Mouse (Mus musculus): ENCODE measurements around the gene Atcay. TPM values are rescaled to one million over a fixed set of nuclear protein-coding genes. Genes with fewer than 3 reads are reported as not detected.
A peak's percentile ranks its signal among the peaks of the same experiment; 100 is the strongest.

The Atcay gene
- polyA plus RNA-seq, 1 experiment from 2014 or later, result 1.1 TPM

GRCm38 (mm10) chr10:81245166-81245565, 14.5 kb upstream of the Atcay start:
- Histone ChIP-seq H3K4me1 (replicated peaks; ENCODE audit: control insufficient read depth, insufficient read depth, low read length) (peaks cover 5% of the 10 kb centered on the region), H3K9ac (ENCODE audit: low read depth, low read length) (no peak overlapping the region), H3K4me2 (replicated peaks; ENCODE audit: low read depth) (no peak overlapping the region), H3K9me3 (ENCODE audit: control insufficient read depth) (no peaks in the 10 kb centered on the region), H3K4me3 (ENCODE audit: low read depth, low read length) (no peak overlapping the region), H3K27me3 (replicated peaks; ENCODE audit: control insufficient read depth, insufficient read depth, low read length) (0 out of 2 replicates have a peak, but pooled peaks cover 6% of the 10 kb centered on the region), H3K27ac (ENCODE audit: low read depth, low read length) (no peak overlapping the region), H3K36me3 (ENCODE audit: control insufficient read depth, insufficient read depth) (no peaks in the 10 kb centered on the region)
- WGBS, result 90% methylated on average over 6 of the region's 6 CpGs
- no peak for TF ChIP-seq CTCF (IDR thresholded peaks at IDR 0.05; ENCODE audit: low read depth)
- ATAC-seq, result no peak

DNA sequence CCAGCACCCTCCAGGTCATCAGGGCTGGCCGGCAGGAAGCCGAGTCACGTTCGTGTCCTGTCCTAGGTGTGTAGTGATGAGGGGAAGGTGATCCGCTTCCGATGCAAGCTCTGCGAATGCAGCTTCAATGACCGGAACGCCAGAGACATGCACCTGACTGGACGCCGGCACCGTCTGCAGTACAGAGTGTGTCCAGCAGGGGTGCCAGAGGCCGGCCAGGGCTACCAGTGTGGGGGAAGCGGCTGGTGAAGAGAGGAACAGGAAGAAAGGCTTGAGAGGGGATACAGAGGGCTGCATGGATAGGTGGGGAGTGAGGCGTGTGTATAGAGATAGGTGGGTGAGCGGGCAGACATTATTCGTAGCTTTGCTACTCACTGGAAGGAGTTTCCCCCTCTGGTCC, 14.0 kb upstream of the Atcay start:
- H3K27ac ChIP-seq (ENCODE audit: low read depth, low read length), result no peak overlapping the region
- WGBS, result 10% methylated on average over 17 of the region's 17 CpGs

GRCm38 (mm10) chr10:81244146-81244545, 13.5 kb upstream of the Atcay start:
- ATAC-seq, result peak; percentile 7

More for the DNA sequence above, 14.0 kb upstream of the Atcay start:
- peaks cover 5% of the 10 kb centered on the region for H3K4me1 ChIP-seq (replicated peaks; ENCODE audit: control insufficient read depth, insufficient read depth, low read length)
- peaks cover 11% of the 10 kb centered on the region; the same call in 1 of the 2 replicates for H3K27me3 ChIP-seq (replicated peaks; ENCODE audit: control insufficient read depth, insufficient read depth, low read length)
- no peak overlapping the region for H3K4me3 ChIP-seq (ENCODE audit: low read depth, low read length)
- peak; percentile 98 for TF ChIP-seq CTCF (IDR thresholded peaks at IDR 0.05; ENCODE audit: low read depth)
- peak overlapping the region; percentile 10 for H3K4me2 ChIP-seq (replicated peaks; ENCODE audit: low read depth)
- peak; percentile 30 for ATAC-seq
- no peak overlapping the region for H3K9ac ChIP-seq (ENCODE audit: low read depth, low read length)
- no peaks in the 10 kb centered on the region for H3K9me3 ChIP-seq (ENCODE audit: control insufficient read depth)
- H3K36me3 ChIP-seq (ENCODE audit: control insufficient read depth, insufficient read depth), result no peaks in the 10 kb centered on the region

DNA sequence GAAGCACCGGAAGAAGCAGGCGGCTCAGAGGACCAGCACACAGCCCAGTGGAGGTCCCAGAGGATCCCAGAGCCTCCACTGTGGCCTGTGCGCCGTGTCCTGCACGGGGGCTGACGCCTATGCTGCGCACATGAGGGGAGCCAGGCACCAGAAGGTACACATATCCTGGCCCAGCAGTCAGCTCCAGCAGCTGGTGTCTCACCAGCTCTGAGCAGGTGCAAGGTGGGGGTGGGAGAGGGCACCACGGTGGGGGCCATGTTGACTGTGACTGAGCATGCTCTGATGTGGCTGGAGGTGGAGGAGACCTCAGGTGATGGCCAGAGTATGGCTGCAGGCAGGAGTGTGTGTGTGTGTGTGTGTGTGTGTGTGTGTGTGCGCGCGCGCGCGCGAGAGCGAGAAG, 11.4 kb upstream of the Atcay start:
- TF ChIP-seq CTCF (IDR thresholded peaks at IDR 0.05; ENCODE audit: low read depth), result no peak
- WGBS, result 88% methylated on average over 16 of the region's 16 CpGs

More at GRCm38 (mm10) chr10:81244146-81244545, 13.5 kb upstream of the Atcay start:
- no peak for TF ChIP-seq CTCF (IDR thresholded peaks at IDR 0.05; ENCODE audit: low read depth)
- no peak overlapping the region for H3K9ac ChIP-seq (ENCODE audit: low read depth, low read length)
- H3K4me1 ChIP-seq (replicated peaks; ENCODE audit: control insufficient read depth, insufficient read depth, low read length), result peaks cover 5% of the 10 kb centered on the region
- H3K36me3 ChIP-seq (ENCODE audit: control insufficient read depth, insufficient read depth), result no peaks in the 10 kb centered on the region
- H3K9me3 ChIP-seq (ENCODE audit: control insufficient read depth), result no peaks in the 10 kb centered on the region
- H3K27ac ChIP-seq (ENCODE audit: low read depth, low read length), result no peak overlapping the region
- peaks cover 15% of the 10 kb centered on the region; the same call in 1 of the 2 replicates for H3K27me3 ChIP-seq (replicated peaks; ENCODE audit: control insufficient read depth, insufficient read depth, low read length)
- H3K4me2 ChIP-seq (replicated peaks; ENCODE audit: low read depth), result peak overlapping the region; percentile 10; the same call in 1 of the 2 replicates
- 67% methylated on average over 4 of the region's 4 CpGs for WGBS
- H3K4me3 ChIP-seq (ENCODE audit: low read depth, low read length), result no peak overlapping the region

GRCm38 (mm10) chr10:81240876-81241275, 10.2 kb upstream of the Atcay start:
- WGBS, result 36% methylated on average over 13 of the region's 13 CpGs
- Histone ChIP-seq H3K27ac (ENCODE audit: low read depth, low read length) (no peak overlapping the region), H3K36me3 (ENCODE audit: control insufficient read depth, insufficient read depth) (no peaks in the 10 kb centered on the region), H3K4me3 (ENCODE audit: low read depth, low read length) (no peak overlapping the region), H3K9me3 (ENCODE audit: control insufficient read depth) (no peaks in the 10 kb centered on the region), H3K4me2 (replicated peaks; ENCODE audit: low read depth) (no peak overlapping the region), H3K9ac (ENCODE audit: low read depth, low read length) (no peak overlapping the region), H3K27me3 (replicated peaks; ENCODE audit: control insufficient read depth, insufficient read depth, low read length) (peaks cover 15% of the 10 kb centered on the region; the same call in 1 of the 2 replicates), H3K4me1 (replicated peaks; ENCODE audit: control insufficient read depth, insufficient read depth, low read length) (no peaks in the 10 kb centered on the region; the same call in 1 of the 2 replicates)
- ATAC-seq, result no peak
- peak; percentile 80 for TF ChIP-seq CTCF (IDR thresholded peaks at IDR 0.05; ENCODE audit: low read depth)

More for the DNA sequence above, 11.4 kb upstream of the Atcay start:
- Histone ChIP-seq H3K9ac (ENCODE audit: low read depth, low read length) (no peak overlapping the region), H3K4me2 (replicated peaks; ENCODE audit: low read depth) (no peak overlapping the region), H3K27ac (ENCODE audit: low read depth, low read length) (no peak overlapping the region), H3K36me3 (ENCODE audit: control insufficient read depth, insufficient read depth) (no peaks in the 10 kb centered on the region), H3K9me3 (ENCODE audit: control insufficient read depth) (no peaks in the 10 kb centered on the region), H3K4me3 (ENCODE audit: low read depth, low read length) (no peak overlapping the region), H3K4me1 (replicated peaks; ENCODE audit: control insufficient read depth, insufficient read depth, low read length) (no peaks in the 10 kb centered on the region; the same call in 1 of the 2 replicates), H3K27me3 (replicated peaks; ENCODE audit: control insufficient read depth, insufficient read depth, low read length) (peaks cover 15% of the 10 kb centered on the region; the same call in 1 of the 2 replicates)
- ATAC-seq, result no peak

DNA sequence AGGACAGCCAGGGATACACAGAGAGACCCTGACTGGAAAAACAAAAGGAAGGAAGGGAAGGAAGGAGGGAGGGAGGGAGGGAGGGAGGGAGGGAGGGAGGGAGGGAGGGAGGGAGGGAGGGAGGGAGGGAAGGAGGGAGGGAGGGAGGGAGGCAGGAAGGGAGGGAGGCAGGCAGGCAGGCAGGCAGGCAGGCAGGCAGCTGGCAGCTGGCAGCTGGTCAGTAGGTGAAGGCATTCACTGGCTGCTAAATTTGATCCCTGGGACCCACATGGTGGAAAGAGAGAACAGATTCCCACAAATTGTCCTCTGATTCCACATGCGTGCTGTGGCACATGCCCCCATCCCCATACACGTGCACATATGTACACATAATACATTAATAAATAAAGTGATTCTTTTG, 8.0 kb upstream of the Atcay start:
- 80% methylated on average over 2 of the region's 2 CpGs for WGBS
- Histone ChIP-seq H3K27me3 (replicated peaks; ENCODE audit: control insufficient read depth, insufficient read depth, low read length) (peaks cover 15% of the 10 kb centered on the region; the same call in 1 of the 2 replicates), H3K4me3 (ENCODE audit: low read depth, low read length) (no peak overlapping the region), H3K4me2 (replicated peaks; ENCODE audit: low read depth) (no peak overlapping the region), H3K9me3 (ENCODE audit: control insufficient read depth) (no peaks in the 10 kb centered on the region), H3K36me3 (ENCODE audit: control insufficient read depth, insufficient read depth) (no peaks in the 10 kb centered on the region), H3K27ac (ENCODE audit: low read depth, low read length) (no peak overlapping the region), H3K9ac (ENCODE audit: low read depth, low read length) (no peak overlapping the region), H3K4me1 (replicated peaks; ENCODE audit: control insufficient read depth, insufficient read depth, low read length) (no peaks in the 10 kb centered on the region)
- TF ChIP-seq CTCF (IDR thresholded peaks at IDR 0.05; ENCODE audit: low read depth), result no peak
- ATAC-seq, result no peak
